Mouse (Mus musculus): ENCODE measurements at regions not wholly inside any gene's neighbourhood (a gene's known extent, or its start where the extent isn't known, plus 50 kb on each side); places are given as distances from the start of the nearest gene placed in this dataset.

- TF ChIP-seq ZMIZ1 (IDR thresholded peaks at IDR 0.05; ENCODE audit: low read depth, low read length) (no peak), POLR2AphosphoS2 (IDR thresholded peaks at IDR 0.05; ENCODE audit: low read length) (no peak), MXI1 (IDR thresholded peaks at IDR 0.05; ENCODE audit: low read depth, low read length) (no peak), ZNF384 (IDR thresholded peaks at IDR 0.05; ENCODE audit: low read depth, low read length) (no peak)
- peaks cover 0 to 1% of the 10 kb centered on the region in 2 experiments for H3K27me3 ChIP-seq (ENCODE audit: control insufficient read depth in 1 of 2, insufficient read depth in 2 of 2, low read length in 2 of 2)
- H3K4me3 ChIP-seq (ENCODE audit: control insufficient read depth in 1 of 2, insufficient read depth in 1 of 2, low read depth in 2 of 2, low read length in 2 of 2), result no peak overlapping the region
- no peak overlapping the region for H3K27ac ChIP-seq (ENCODE audit: control insufficient read depth, low read depth, low read length)
- no peaks in the 10 kb centered on the region for H3K79me2 ChIP-seq (ENCODE audit: control insufficient read depth, insufficient read depth, low read length, poor library complexity)
- H3K4me1 ChIP-seq (ENCODE audit: control insufficient read depth in 1 of 2, insufficient read depth in 2 of 2, low read length in 2 of 2), result no peaks in the 10 kb centered on the region
- no peaks in the 10 kb centered on the region for H3K9me3 ChIP-seq (replicated peaks; ENCODE audit: insufficient read depth, low read length)
- no peak for DNase-seq (ENCODE audit: low read depth, low spot score)
- no peaks in the 10 kb centered on the region for H3K36me3 ChIP-seq (ENCODE audit: control insufficient read depth in 1 of 2, insufficient read depth in 2 of 2, low read length in 2 of 2)
- no peak overlapping the region for H3K9ac ChIP-seq (ENCODE audit: control insufficient read depth, low read depth, low read length, poor library complexity, severe bottlenecking)
These were observed 165.3 kb downstream of the Cdca7 start for GRCm38 (mm10) chr2:72641228-72641627.

GRCm38 (mm10) chr2:72644151-72644843, 168.3 kb downstream of the Cdca7 start:
- H3K79me2 ChIP-seq (ENCODE audit: control insufficient read depth, insufficient read depth, low read length, poor library complexity), result no peaks in the 10 kb centered on the region
- no peaks in the 10 kb centered on the region for H3K9me3 ChIP-seq (replicated peaks; ENCODE audit: insufficient read depth, low read length)
- no peaks in the 10 kb centered on the region for H3K36me3 ChIP-seq (ENCODE audit: control insufficient read depth in 1 of 2, insufficient read depth in 2 of 2, low read length in 2 of 2)
- no peak overlapping the region for H3K4me3 ChIP-seq (ENCODE audit: control insufficient read depth in 1 of 2, insufficient read depth in 1 of 2, low read depth in 2 of 2, low read length in 2 of 2)
- no peak overlapping the region for H3K9ac ChIP-seq (ENCODE audit: control insufficient read depth, low read depth, low read length, poor library complexity, severe bottlenecking)
- no peaks in the 10 kb centered on the region for H3K4me1 ChIP-seq (ENCODE audit: control insufficient read depth in 1 of 2, insufficient read depth in 2 of 2, low read length in 2 of 2)
- H3K27ac ChIP-seq (ENCODE audit: control insufficient read depth, low read depth, low read length), result no peak overlapping the region
- DNase-seq (ENCODE audit: low read depth, low spot score), result no peak
- H3K27me3 ChIP-seq (ENCODE audit: control insufficient read depth in 1 of 2, insufficient read depth in 2 of 2, low read length in 2 of 2), result peaks cover 3 to 6% of the 10 kb centered on the region in 2 experiments
- no peak for TF ChIP-seq MYB (IDR thresholded peaks at IDR 0.05; ENCODE audit: low read depth, low read length)
- TF ChIP-seq CTCF (IDR thresholded peaks at IDR 0.05 in 2 of 3, conservative IDR thresholded peaks at IDR 0.05 in 1 of 3; ENCODE audit: control insufficient read depth in 1 of 3, insufficient read depth in 1 of 3, low read depth in 2 of 3, low read length in 3 of 3, poor library complexity in 1 of 3, severe bottlenecking in 1 of 3), result peak in 1 of 3 experiments; percentile 5; a peak in 1 of 6 replicates
- peak; percentile 48; the same call in 1 of the 2 replicates for TF ChIP-seq ZNF384 (IDR thresholded peaks at IDR 0.05; ENCODE audit: low read depth, low read length)
- TF ChIP-seq POLR2AphosphoS5 (IDR thresholded peaks at IDR 0.05; ENCODE audit: borderline replicate concordance, low read depth, low read length), result no peak
- TF ChIP-seq ZMIZ1 (IDR thresholded peaks at IDR 0.05; ENCODE audit: low read depth, low read length), result no peak
- TF ChIP-seq RAD21 (IDR thresholded peaks at IDR 0.05; ENCODE audit: low read depth, low read length), result peak; percentile 13

GRCm38 (mm10) chr2:72647642-72648041, 171.7 kb downstream of the Cdca7 start:
- H3K4me1 ChIP-seq (ENCODE audit: control insufficient read depth in 1 of 2, insufficient read depth in 2 of 2, low read length in 2 of 2), result no peaks in the 10 kb centered on the region
- H3K27me3 ChIP-seq (ENCODE audit: control insufficient read depth in 1 of 2, insufficient read depth in 2 of 2, low read length in 2 of 2), result peaks cover 5 to 12% of the 10 kb centered on the region in 2 experiments
- no peaks in the 10 kb centered on the region for H3K9me3 ChIP-seq (replicated peaks; ENCODE audit: insufficient read depth, low read length)
- no peak overlapping the region for H3K9ac ChIP-seq (ENCODE audit: control insufficient read depth, low read depth, low read length, poor library complexity, severe bottlenecking)
- no peak overlapping the region for H3K4me3 ChIP-seq (ENCODE audit: control insufficient read depth in 1 of 2, insufficient read depth in 1 of 2, low read depth in 2 of 2, low read length in 2 of 2)
- DNase-seq (ENCODE audit: low read depth, low spot score), result no peak
- no peaks in the 10 kb centered on the region for H3K79me2 ChIP-seq (ENCODE audit: control insufficient read depth, insufficient read depth, low read length, poor library complexity)
- TF ChIP-seq ZC3H11A (IDR thresholded peaks at IDR 0.05; ENCODE audit: low read depth, low read length) (no peak), TBP (IDR thresholded peaks at IDR 0.05; ENCODE audit: low read depth, low read length) (no peak), NRF1 (IDR thresholded peaks at IDR 0.05; ENCODE audit: insufficient read depth, low read depth, low read length, poor library complexity, severe bottlenecking) (no peak), KAT2A (conservative IDR thresholded peaks at IDR 0.05; ENCODE audit: low read depth, low read length) (no peak), CHD1 (IDR thresholded peaks at IDR 0.05; ENCODE audit: low read depth, low read length) (no peak), RAD21 (IDR thresholded peaks at IDR 0.05; ENCODE audit: low read depth, low read length) (no peak), MYC (IDR thresholded peaks at IDR 0.05; ENCODE audit: low read depth, low read length) (no peak), BHLHE40 (IDR thresholded peaks at IDR 0.05; ENCODE audit: borderline replicate concordance, low read depth, low read length) (no peak), UBTF (IDR thresholded peaks at IDR 0.05; ENCODE audit: borderline replicate concordance, insufficient read depth, low read depth, low read length) (no peak), USF2 (IDR thresholded peaks at IDR 0.05; ENCODE audit: borderline replicate concordance in 1 of 2, insufficient read depth in 1 of 2, low read depth in 1 of 2, low read length in 2 of 2) (no peak), MAZ (IDR thresholded peaks at IDR 0.05; ENCODE audit: low read depth, low read length) (no peak), ZNF384 (IDR thresholded peaks at IDR 0.05; ENCODE audit: low read depth, low read length) (no peak), TCF12 (IDR thresholded peaks at IDR 0.05; ENCODE audit: low read depth, low read length) (no peak), GABPA (IDR thresholded peaks at IDR 0.05; ENCODE audit: low read depth, low read length) (no peak), HCFC1 (IDR thresholded peaks at IDR 0.05; ENCODE audit: low read depth, low read length) (no peak), MXI1 (IDR thresholded peaks at IDR 0.05; ENCODE audit: low read depth, low read length) (no peak), E2F4 (IDR thresholded peaks at IDR 0.05; ENCODE audit: borderline replicate concordance, low read depth, low read length) (no peak)
- no peaks in the 10 kb centered on the region for H3K36me3 ChIP-seq (ENCODE audit: control insufficient read depth in 1 of 2, insufficient read depth in 2 of 2, low read length in 2 of 2)
- no peak overlapping the region for H3K27ac ChIP-seq (ENCODE audit: control insufficient read depth, low read depth, low read length)

All from MEL (cell line).